Mouse (Mus musculus): ENCODE results near the gene Dgki. TPM values are rescaled to one million over a fixed set of nuclear protein-coding genes. Genes with fewer than 3 reads are reported as not detected.

Gene Dgki
- polyA plus RNA-seq, 1 experiment from 2014 or later = 0.67 TPM

DNA sequence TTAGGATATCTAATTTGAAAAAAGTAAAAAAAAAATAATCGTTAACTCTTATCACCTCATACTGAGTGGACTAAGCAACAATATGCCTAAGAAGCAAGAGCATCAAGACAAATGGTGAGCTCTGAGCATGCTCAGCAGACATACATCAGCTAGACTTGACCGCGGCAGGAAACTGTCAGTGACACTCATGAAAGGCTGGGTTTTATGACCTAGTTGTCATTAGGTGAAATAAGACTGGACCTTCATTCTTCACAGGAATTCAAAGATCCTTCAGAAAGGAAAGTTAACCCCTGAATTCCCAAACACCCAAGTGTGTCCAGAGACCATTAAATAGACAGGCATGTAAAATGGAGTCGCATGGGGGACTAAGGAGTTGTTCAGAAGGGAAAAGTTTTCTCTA is 422.6 kb downstream of the Dgki start:
- Histone ChIP-seq H3K4me1 (replicated peaks) (no peaks in the 10 kb centered on the region), H3K4me3 (replicated peaks) (no peak overlapping the region), H3K36me3 (no peaks in the 10 kb centered on the region), H3K4me2 (replicated peaks) (no peak overlapping the region), H3K27me3 (replicated peaks) (no peaks in the 10 kb centered on the region), H3K27ac (no peak overlapping the region), H3K9ac (no peak overlapping the region), H3K9me3 (no peaks in the 10 kb centered on the region)
- no peak for ATAC-seq
- WGBS = 53% methylated on average over 4 of the region's 4 CpGs

DNA sequence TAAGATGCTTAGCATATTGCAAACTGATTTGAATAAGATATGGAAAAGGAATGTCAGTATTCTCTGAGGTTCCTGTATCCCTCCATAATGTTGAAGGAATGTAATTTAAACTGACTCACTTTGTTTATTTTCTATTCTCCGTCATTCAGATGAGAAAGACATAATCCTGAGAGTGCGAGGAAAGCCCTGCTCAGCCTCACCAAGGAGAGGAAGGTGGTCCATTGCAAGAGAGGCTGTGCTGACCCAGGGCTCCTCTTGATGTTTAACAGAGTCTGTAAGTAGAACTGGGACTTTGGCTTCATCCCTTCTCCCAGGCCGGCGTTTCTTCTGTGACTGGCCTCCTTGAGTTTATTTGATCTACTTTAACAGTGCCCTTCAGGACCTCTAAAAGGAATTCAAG is 423.6 kb downstream of the Dgki start:
- no peak overlapping the region for H3K9ac ChIP-seq
- H3K27me3 ChIP-seq (replicated peaks) = no peaks in the 10 kb centered on the region
- no peaks in the 10 kb centered on the region for H3K36me3 ChIP-seq
- H3K27ac ChIP-seq = no peak overlapping the region
- 33% methylated on average over 4 of the region's 4 CpGs for WGBS
- H3K4me3 ChIP-seq (replicated peaks) = no peak overlapping the region
- ATAC-seq = no peak
- H3K9me3 ChIP-seq = no peaks in the 10 kb centered on the region
- no peaks in the 10 kb centered on the region for H3K4me1 ChIP-seq (replicated peaks)
- H3K4me2 ChIP-seq (replicated peaks) = no peak overlapping the region

GRCm38 (mm10) chr6:36875926-36876325 is 424.1 kb downstream of the Dgki start:
- Histone ChIP-seq H3K27me3 (replicated peaks) (no peaks in the 10 kb centered on the region), H3K9me3 (no peaks in the 10 kb centered on the region), H3K4me2 (replicated peaks) (no peak overlapping the region), H3K4me1 (replicated peaks) (no peaks in the 10 kb centered on the region), H3K36me3 (no peaks in the 10 kb centered on the region), H3K4me3 (replicated peaks) (no peak overlapping the region), H3K9ac (no peak overlapping the region), H3K27ac (no peak overlapping the region)
- WGBS = 74% methylated on average over 5 of the region's 5 CpGs
- no peak for ATAC-seq

GRCm38 (mm10) chr6:36872876-36873275 is 427.1 kb downstream of the Dgki start:
- Histone ChIP-seq H3K27me3 (replicated peaks) (no peaks in the 10 kb centered on the region), H3K4me3 (replicated peaks) (no peak overlapping the region), H3K9ac (no peak overlapping the region), H3K36me3 (no peaks in the 10 kb centered on the region), H3K4me1 (replicated peaks) (no peaks in the 10 kb centered on the region), H3K9me3 (no peaks in the 10 kb centered on the region), H3K27ac (no peak overlapping the region), H3K4me2 (replicated peaks) (no peak overlapping the region)
- no peak for ATAC-seq
- WGBS = 79% methylated on average over 3 of the region's 3 CpGs

GRCm38 (mm10) chr6:36868217-36868616 is 431.8 kb downstream of the Dgki start:
- Histone ChIP-seq H3K4me3 (replicated peaks) (no peak overlapping the region), H3K36me3 (no peaks in the 10 kb centered on the region), H3K4me2 (replicated peaks) (no peak overlapping the region), H3K4me1 (replicated peaks) (no peaks in the 10 kb centered on the region), H3K27ac (peak overlapping the region; percentile 52; the same call in 1 of the 2 replicates), H3K9me3 (no peaks in the 10 kb centered on the region), H3K9ac (no peak overlapping the region), H3K27me3 (replicated peaks) (no peaks in the 10 kb centered on the region)
- 40% methylated on average over 4 of the region's 4 CpGs for WGBS
- ATAC-seq = no peak

DNA sequence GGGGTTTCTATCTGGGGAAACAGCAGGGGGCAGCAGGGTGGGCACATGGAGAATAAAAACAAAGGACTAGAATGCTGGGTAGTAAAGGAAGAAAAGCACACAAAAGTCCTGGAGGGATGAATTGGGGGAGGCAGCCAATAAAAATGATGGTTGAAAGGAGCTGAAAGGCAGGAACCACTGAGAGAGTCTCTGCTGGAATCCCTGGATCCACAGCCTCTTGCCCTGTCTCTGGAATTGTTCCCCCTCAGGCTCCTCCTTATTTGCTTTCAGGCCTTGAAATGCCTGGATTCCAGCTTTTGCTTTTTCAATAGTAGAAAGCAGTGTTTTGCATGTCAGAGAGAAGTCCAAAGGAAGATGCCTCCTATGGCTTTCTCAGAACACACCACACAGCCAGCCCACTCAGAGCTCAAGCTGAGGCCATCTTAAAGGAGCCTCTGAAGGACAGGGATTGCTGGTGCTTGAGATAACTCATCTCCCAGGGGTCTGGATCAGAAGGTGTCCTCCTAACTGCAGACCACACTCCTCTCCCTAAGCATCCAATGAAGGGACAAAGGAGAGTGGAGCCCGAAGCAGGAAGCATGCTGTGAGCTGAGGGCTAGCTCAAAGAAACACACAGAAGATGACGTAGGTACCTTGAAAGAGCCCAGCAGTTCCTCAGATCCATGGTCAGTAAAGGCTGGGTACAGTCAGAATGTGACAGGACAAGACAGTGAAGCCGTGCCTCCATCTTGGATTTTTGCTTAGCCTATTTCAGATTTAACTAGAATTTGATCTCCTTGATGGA is 441.5 kb downstream of the Dgki start:
- no peak overlapping the region for H3K27ac ChIP-seq
- H3K9me3 ChIP-seq = no peaks in the 10 kb centered on the region
- H3K4me3 ChIP-seq (replicated peaks) = no peak overlapping the region
- WGBS = 84% methylated on average over 3 of the region's 3 CpGs
- no peak overlapping the region for H3K4me2 ChIP-seq (replicated peaks)
- H3K27me3 ChIP-seq (replicated peaks) = no peaks in the 10 kb centered on the region
- H3K36me3 ChIP-seq = no peaks in the 10 kb centered on the region
- ATAC-seq = no peak
- H3K4me1 ChIP-seq (replicated peaks) = peaks cover 4% of the 10 kb centered on the region; the same call in 1 of the 2 replicates
- H3K9ac ChIP-seq = no peak overlapping the region

GRCm38 (mm10) chr6:36857627-36858257 is 442.2 kb downstream of the Dgki start:
- no peak overlapping the region for H3K27ac ChIP-seq
- no peak for ATAC-seq
- no peaks in the 10 kb centered on the region for H3K36me3 ChIP-seq
- H3K4me3 ChIP-seq (replicated peaks) = no peak overlapping the region
- H3K4me2 ChIP-seq (replicated peaks) = no peak overlapping the region
- peaks cover 4% of the 10 kb centered on the region; the same call in 1 of the 2 replicates for H3K4me1 ChIP-seq (replicated peaks)
- H3K9me3 ChIP-seq = no peaks in the 10 kb centered on the region
- WGBS = 49% methylated on average over 6 of the region's 6 CpGs
- no peak overlapping the region for H3K9ac ChIP-seq
- H3K27me3 ChIP-seq (replicated peaks) = no peaks in the 10 kb centered on the region

- peak overlapping the region; percentile 48 for H3K27ac ChIP-seq
- no peak overlapping the region for H3K4me3 ChIP-seq (replicated peaks)
- no peaks in the 10 kb centered on the region for H3K36me3 ChIP-seq
- no peak overlapping the region for H3K4me2 ChIP-seq (replicated peaks)
- no peaks in the 10 kb centered on the region for H3K27me3 ChIP-seq (replicated peaks)
- H3K4me1 ChIP-seq (replicated peaks) = no peaks in the 10 kb centered on the region
- ATAC-seq = peak; percentile 89
- no peak overlapping the region for H3K9ac ChIP-seq
- H3K9me3 ChIP-seq = no peaks in the 10 kb centered on the region
- 47% methylated on average over 7 of the region's 7 CpGs for WGBS
Observed at GRCm38 (mm10) chr6:36850422-36851129, 449.4 kb downstream of the Dgki start.

DNA sequence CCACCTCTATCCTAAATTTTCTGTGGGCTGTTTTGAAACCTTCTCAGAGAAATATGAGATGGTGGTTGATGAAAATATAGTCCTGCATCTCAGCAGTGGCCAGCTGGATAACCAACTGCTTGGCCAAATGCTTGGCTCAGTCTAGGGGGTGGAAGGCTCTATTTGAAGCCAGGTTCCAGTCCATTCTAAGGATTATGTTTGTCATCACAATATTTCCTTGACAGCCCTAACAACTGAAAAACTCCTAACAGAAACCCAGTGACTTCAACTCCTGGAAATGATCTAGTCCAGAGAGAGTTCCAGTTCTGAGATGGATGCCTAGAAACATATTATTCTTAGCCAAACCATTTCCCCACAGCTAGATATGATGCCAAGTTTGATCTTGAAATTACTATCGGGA is 454.7 kb downstream of the Dgki start:
- 71% methylated on average over 1 of the region's 1 CpGs for WGBS
- no peaks in the 10 kb centered on the region for H3K9me3 ChIP-seq
- no peak overlapping the region for H3K27ac ChIP-seq
- no peak for ATAC-seq
- no peaks in the 10 kb centered on the region for H3K36me3 ChIP-seq
- H3K4me3 ChIP-seq (replicated peaks) = no peak overlapping the region
- H3K4me1 ChIP-seq (replicated peaks) = no peaks in the 10 kb centered on the region
- H3K9ac ChIP-seq = no peak overlapping the region
- H3K4me2 ChIP-seq (replicated peaks) = no peak overlapping the region
- H3K27me3 ChIP-seq (replicated peaks) = no peaks in the 10 kb centered on the region

- no peak overlapping the region for H3K9ac ChIP-seq
- H3K4me1 ChIP-seq (replicated peaks) = no peaks in the 10 kb centered on the region
- no peak overlapping the region for H3K4me2 ChIP-seq (replicated peaks)
- ATAC-seq = no peak
- no peaks in the 10 kb centered on the region for H3K9me3 ChIP-seq
- no peak overlapping the region for H3K4me3 ChIP-seq (replicated peaks)
- H3K27ac ChIP-seq = no peak overlapping the region
- no peaks in the 10 kb centered on the region for H3K27me3 ChIP-seq (replicated peaks)
- 53% methylated on average over 6 of the region's 6 CpGs for WGBS
- H3K36me3 ChIP-seq = no peaks in the 10 kb centered on the region
Observed at GRCm38 (mm10) chr6:36844258-36844657, 455.7 kb downstream of the Dgki start.

DNA sequence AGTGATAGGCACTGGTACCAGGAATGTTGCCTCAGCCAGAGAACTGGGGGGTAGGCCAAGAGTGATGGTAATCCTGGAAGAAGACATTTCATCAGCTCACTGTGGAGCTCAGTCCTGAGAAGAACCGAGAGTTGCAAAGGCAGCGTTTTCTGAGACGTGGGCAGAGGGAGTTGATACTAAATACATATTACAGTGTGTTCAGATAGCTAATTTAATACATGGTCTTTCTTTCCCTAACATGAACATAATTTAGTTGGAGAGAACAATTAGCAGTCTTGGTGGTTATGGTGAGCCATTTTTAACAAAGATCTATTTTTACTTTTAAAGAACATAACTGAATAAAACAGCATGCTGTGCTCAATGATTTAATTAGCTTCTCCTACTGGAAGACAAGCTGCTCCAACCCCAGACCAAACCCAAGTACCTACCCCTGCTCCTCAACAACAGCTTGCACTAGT is 456.9 kb downstream of the Dgki start:
- Histone ChIP-seq H3K4me3 (replicated peaks) (no peak overlapping the region), H3K27me3 (replicated peaks) (no peaks in the 10 kb centered on the region), H3K9me3 (no peaks in the 10 kb centered on the region), H3K4me1 (replicated peaks) (no peaks in the 10 kb centered on the region), H3K36me3 (no peaks in the 10 kb centered on the region), H3K9ac (no peak overlapping the region), H3K27ac (no peak overlapping the region), H3K4me2 (replicated peaks) (no peak overlapping the region)
- no peak for ATAC-seq
- 66% methylated on average over 3 of the region's 3 CpGs for WGBS

GRCm38 (mm10) chr6:36842101-36842922 is 457.7 kb downstream of the Dgki start:
- H3K36me3 ChIP-seq = no peaks in the 10 kb centered on the region
- no peak overlapping the region for H3K9ac ChIP-seq
- H3K4me3 ChIP-seq (replicated peaks) = no peak overlapping the region
- 61% methylated on average over 5 of the region's 5 CpGs for WGBS
- no peaks in the 10 kb centered on the region for H3K9me3 ChIP-seq
- ATAC-seq = no peak
- H3K4me2 ChIP-seq (replicated peaks) = no peak overlapping the region
- H3K27me3 ChIP-seq (replicated peaks) = no peaks in the 10 kb centered on the region
- no peak overlapping the region for H3K27ac ChIP-seq
- H3K4me1 ChIP-seq (replicated peaks) = no peaks in the 10 kb centered on the region
